Mouse (Mus musculus) brain, embryonic 14.5 days (tissue): Measurements from ENCODE around the gene Bmx.

Experiments used
- CTCF ChIP-seq: fragments of 200-500 bp; IDR thresholded peaks from 2 replicates; pipeline ENCODE4 v1.5.1; 2012; ENCODE audit warnings: inconsistent platforms, mild to moderate bottlenecking, moderate library complexity, borderline replicate concordance; ENCODE audit not compliant: insufficient read depth, insufficient read length; ENCODE audit errors: extremely low read depth
- POLR2A ChIP-seq: fragments of 200-500 bp; IDR thresholded peaks from 2 replicates; pipeline ENCODE4 v1.6.1; 2012; ENCODE audit warnings: mild to moderate bottlenecking, inconsistent platforms, borderline replicate concordance; ENCODE audit not compliant: poor library complexity, insufficient read depth, insufficient read length, severe bottlenecking; ENCODE audit errors: extremely low read depth

DNA sequence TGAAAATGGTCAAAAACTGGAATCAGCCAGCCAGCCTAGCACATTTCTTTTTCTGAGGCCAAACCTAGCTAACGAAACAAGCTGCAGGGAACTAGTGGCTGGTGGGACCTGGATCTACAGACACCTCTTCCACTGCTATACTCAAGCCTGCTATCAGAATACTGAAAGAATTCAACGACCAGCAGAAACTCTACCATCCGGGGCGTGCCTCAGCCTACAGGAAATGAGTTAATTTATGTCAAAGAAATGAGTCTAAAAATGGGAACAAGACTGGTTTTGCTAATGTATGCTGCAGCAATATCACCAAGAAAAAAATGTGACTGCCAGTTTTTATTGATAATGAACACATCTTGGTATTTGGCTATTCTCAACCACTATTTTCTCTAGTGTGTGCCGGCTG lies 669 bp upstream of the Bmx start:
- no peak for TF ChIP-seq CTCF
- no peak for TF ChIP-seq POLR2A
